Mouse (Mus musculus) layer of hippocampus, postnatal 25 days (tissue): Measurements from ENCODE around the gene Hoxa9. TPM values are rescaled to one million over a fixed set of nuclear protein-coding genes. Genes with fewer than 3 reads are reported as not detected.

Source experiments
- DNase-seq, 2 experiments: peaks; one replicate each; pipeline ENCODE4 v3.0.0; 2022; ENCODE audit warnings: mixed read lengths in 2 of 2, low spot score in 1 of 2; ENCODE audit errors: extremely low spot score in 1 of 2
- total RNA-seq, 2 experiments: library from RNA; stranded (reverse); gene quantifications; 2 replicates each; pipeline ENCODE4 v1.2.3; 2021

Gene Hoxa9
- total RNA-seq, 2 experiments from 2014 or later = not detected

GRCm38 (mm10) chr6:52246403-52246803 is 15.5 kb upstream of the Hoxa9 start:
- no peak for DNase-seq

GRCm38 (mm10) chr6:52245757-52246142 is 14.9 kb upstream of the Hoxa9 start, which contains the start of gene Hoxa11:
Gene Hoxa11, minus strand, starts transcription at chr6:52245810.
- DNase-seq = no peak

- DNase-seq = no peak
These were observed 14.3 kb upstream of the Hoxa9 start for GRCm38 (mm10) chr6:52245040-52245756.

GRCm38 (mm10) chr6:52244471-52245039 is 13.7 kb upstream of the Hoxa9 start:
- DNase-seq = no peak

GRCm38 (mm10) chr6:52243681-52244121 is 12.8 kb upstream of the Hoxa9 start:
- DNase-seq = no peak

GRCm38 (mm10) chr6:52242801-52243332 is 12.0 kb upstream of the Hoxa9 start:
- no peak for DNase-seq

DNA sequence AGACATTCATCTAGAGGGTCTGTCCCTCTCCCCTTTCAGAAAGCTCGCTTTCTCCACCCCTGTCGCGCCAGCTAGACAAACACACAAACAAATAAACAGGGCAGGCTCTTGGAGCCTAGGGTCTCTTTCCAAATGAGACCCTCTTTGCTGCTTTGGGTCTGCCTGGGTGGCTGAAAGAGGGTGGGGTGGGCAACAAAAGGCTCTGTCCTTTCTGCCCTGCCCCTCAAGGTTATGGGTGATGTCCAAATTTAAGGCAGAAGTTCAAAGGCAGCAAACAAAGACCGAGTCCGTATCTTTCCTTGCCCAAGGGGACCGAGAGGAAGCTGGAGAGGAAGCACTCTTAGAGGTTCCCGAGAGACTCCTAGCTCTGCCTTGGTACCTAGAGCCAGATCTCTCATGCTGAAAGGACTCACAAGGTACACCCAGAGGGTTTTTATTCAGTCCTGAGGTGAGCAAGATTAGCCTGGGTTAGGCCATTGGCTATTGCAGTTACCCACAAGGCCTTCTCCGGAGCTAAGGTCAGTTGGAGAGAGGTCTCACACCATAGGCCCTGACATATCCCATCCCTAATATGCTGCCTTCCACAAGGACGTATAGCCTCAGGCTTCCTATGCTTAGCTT is 10.2 kb upstream of the Hoxa9 start:
- no peak for DNase-seq

DNA sequence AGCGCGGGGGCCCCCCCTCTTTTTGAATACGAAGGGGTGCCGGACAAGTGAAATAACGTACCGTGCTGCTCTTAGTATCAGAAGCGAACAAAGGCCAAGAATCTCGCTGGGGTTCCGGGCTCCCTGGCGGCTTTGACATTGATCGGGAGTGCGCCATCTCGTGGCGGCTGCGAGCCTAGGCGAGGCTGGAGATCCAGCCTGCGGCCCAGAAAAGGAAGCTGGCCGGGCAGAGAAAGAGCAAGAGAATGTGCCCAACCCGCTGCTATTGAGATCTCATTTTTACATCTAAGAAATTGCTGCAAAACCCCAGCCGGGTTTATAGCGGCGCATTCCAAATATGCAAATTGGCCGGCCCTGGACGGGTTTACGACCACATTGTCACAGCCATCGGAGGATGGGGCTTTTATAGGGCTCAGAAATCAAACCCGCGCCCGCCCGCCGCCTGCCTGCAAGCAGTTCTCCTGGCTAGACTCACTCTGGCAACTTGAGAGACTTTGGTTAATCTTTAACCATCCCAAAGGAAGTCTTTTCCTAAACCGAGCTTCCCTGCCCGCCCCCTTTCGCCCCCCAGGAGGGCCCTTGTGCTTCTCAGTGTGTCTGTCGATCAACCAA is 9.6 kb upstream of the Hoxa9 start, which contains the start of gene Hoxa10:
Hoxa10 (minus strand) TSS at position 466 of the 612 bp plus-strand sequence.
- peak in 1 of 2 experiments; percentile 50 for DNase-seq

DNA sequence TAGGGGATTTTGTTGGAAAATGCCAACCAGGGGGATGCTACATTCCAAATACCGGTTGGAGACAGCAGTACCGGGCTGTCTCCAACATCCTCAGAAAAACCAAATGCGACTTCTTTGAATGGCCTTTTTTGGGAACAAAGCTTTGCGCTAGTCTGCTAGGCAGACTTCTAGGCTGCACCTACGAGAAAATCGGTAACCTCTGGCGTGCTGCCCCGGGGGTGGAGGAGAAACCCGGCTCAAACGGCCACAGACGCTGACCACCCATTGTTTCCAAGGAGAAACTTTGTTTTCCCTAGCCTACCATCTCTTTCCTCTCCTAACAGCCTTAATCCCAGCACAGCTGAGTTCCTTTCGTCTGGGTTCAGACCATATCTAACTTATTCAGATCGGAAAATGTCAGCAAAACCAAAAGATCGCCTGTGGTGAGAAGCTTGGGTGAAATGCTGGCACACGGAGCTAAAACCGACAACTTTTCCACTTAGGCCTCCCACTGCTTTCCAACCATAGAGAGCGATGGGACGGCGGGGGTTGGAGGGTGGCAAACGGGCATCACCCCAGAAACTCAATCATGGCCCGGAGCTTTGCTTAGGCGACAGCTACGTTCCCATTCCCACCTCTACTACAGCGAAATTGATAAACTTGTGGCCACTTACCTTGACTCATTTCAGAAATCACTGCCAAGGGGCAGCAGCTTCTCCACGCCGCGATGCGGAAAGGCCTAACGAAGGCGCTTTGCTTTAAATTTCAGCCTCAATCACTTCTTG is 8.9 kb upstream of the Hoxa9 start:
- no peak for DNase-seq

DNA sequence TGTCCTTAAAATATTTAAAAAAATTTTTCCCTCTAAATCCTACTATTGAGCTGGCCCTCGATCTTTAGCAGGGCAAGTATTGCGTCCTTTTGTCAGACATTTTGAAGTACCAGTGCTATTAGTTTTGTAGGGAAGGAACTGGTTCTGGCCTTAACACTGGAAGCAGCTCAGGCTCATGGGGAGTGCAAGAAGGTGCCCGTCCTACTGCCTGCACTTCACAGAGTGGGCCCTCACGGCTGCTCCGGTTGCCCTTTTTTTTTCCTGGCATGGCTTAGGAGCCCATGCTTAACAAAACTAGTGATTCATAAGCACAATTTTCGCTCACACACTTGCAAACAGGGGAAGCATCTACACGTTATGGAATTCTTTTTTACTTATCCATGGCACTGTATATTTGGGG is 8.1 kb upstream of the Hoxa9 start:
- DNase-seq = no peak

GRCm38 (mm10) chr6:52238155-52238545 is 7.3 kb upstream of the Hoxa9 start:
- no peak for DNase-seq

DNA sequence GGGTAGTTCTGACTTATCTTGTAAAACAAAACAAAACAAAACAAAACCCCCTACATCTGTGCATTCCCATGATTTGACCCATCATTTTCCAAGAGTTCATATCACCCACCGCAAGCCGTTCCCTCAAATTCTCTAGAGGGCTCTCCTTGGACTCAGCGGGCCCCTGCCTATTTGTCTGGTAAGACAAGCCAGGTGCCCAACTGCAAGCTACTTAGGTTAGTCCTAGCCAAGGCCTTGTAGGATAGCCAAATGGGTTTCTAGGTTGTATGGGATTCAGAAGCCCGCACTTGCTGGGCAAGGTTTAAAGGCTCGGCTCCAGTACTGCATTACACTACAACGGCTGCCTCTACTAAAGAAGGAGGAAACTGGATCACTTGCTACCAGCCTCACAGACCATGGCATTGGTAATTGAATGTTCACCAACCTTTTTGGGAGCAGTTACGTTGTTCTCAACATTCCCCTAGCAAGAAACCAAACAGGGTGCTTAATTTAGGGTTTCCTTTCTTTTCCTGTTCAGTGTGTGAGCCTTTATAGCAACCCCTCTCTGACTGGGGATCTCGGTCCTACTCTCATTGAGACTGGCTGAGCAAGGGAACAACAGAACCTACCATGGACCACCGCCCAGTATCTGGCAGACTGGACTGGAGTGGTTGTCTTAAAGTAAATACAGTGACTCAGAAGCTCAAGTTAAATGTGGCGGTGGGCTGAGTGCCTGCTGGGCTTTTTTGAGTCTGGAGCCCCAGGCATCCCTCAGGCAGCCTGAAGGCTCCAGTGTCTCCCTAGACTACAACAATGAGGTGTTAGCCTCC is 6.7 kb upstream of the Hoxa9 start:
- no peak for DNase-seq

DNA sequence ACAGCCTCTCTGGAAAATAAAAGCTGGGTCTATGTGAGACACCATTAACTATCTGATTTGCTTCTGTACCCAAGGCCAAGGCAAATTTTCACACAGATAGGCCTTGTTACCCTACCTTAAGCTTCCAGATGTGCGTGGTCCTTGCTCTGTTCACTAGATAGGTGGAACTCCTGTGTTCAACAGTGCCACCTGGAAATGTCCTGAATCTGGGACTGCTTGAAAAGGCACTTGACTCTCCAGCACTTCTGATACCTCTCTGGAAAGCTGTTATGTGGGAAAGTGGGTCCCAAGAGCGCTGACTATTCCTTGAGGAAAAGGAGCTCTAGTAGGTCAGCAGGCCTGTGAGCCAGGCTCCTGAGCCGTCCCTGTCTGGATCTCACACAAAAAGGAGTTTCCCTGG is 5.9 kb upstream of the Hoxa9 start:
- no peak for DNase-seq

- no peak for DNase-seq
These were observed 5.0 kb upstream of the Hoxa9 start for GRCm38 (mm10) chr6:52235866-52236265.

DNA sequence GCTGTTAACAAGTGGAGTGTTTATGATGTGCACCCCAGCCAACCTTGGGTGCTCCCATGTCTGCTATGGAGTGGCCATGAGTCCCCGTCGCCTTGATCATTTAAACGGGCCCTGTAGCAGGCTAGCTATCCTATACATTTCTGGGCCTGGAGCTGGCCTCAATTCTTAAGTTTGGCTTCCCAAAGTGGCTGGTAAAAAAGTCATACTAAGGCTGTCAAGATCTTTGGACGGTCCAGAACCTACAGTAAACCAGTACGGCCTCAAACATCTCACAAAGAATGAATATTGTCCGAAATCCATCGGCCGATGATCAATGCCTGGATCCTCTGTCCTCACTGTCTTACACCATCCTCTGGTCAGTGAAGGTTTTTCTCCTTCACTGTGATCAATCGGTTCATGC is 4.4 kb upstream of the Hoxa9 start:
- no peak for DNase-seq

GRCm38 (mm10) chr6:52234428-52235140 is 3.7 kb upstream of the Hoxa9 start:
- DNase-seq = no peak

GRCm38 (mm10) chr6:52233546-52234427 is 2.9 kb upstream of the Hoxa9 start:
- DNase-seq = no peak
